Comparison of ENCODE assay signal across 26 mouse cellular contexts in genomic region chr16:86138171-86138570, GRCm38 (mm10).
DNase-seq lines count a peak whose midpoint lies in the region; ATAC-seq and TF ChIP-seq lines count a peak whose summit lies in the region.
"Had no signal": no experiment of that assay in that cellular context is flagged by ENCODE, and none has a peak within 500 bp of the region (broad histone marks: within the 10 kb centered on the region; RNA-seq: fewer than 3 reads in every experiment).

No protein-coding gene starts in this region.

- H3K4me2 ChIP-seq in kidney, embryonic 15.5 days = no peak overlapping the region
- H3K4me2 ChIP-seq: heart, embryonic 15.5 days; intestine, embryonic 15.5 days; limb, embryonic 15.5 days; lung, embryonic 15.5 days; stomach, embryonic 15.5 days had no signal

- no peak for TF ChIP-seq CTCF in gastrocnemius, adult 2 months (IDR thresholded peaks at IDR 0.05)

- no peaks in the 10 kb centered on the region for H3K36me3 ChIP-seq in kidney, embryonic 15.5 days
- H3K36me3 ChIP-seq: embryonic facial prominence, embryonic 10.5 days; heart, embryonic 15.5 days; hindbrain, embryonic 10.5 days; intestine, embryonic 15.5 days; limb, embryonic 15.5 days; lung, embryonic 15.5 days; midbrain, embryonic 10.5 days; stomach, embryonic 15.5 days had no signal

- intact Hi-C loops in gastrocnemius, adult 2 months (cut with DNase I) = loop anchor here (10.0 kb wide), 1 partner anchor 167 kb away; no protein-coding TSS in a partner anchor
- intact Hi-C loops in gastrocnemius, postnatal 14 days (cut with DNase I; ENCODE audit: low total_unique reads) = no loop called here
- intact Hi-C loops in heart, postnatal 10 days (cut with DNase I) = no loop called here

- H3K27me3 ChIP-seq in kidney, embryonic 15.5 days = no peaks in the 10 kb centered on the region
- H3K27me3 ChIP-seq: heart, embryonic 15.5 days; intestine, embryonic 15.5 days; limb, embryonic 15.5 days; lung, embryonic 15.5 days; stomach, embryonic 15.5 days had no signal

- no peaks in the 10 kb centered on the region for H3K4me1 ChIP-seq in kidney, embryonic 15.5 days
- H3K4me1 ChIP-seq: embryonic facial prominence, embryonic 10.5 days; heart, embryonic 15.5 days; hindbrain, embryonic 10.5 days; intestine, embryonic 15.5 days; limb, embryonic 15.5 days; lung, embryonic 15.5 days; stomach, embryonic 15.5 days had no signal

- no peak overlapping the region for H3K4me3 ChIP-seq in gastrocnemius, adult 2 months
- no peak overlapping the region for H3K4me3 ChIP-seq in kidney, embryonic 15.5 days (replicated peaks)
- H3K4me3 ChIP-seq: embryonic facial prominence, embryonic 10.5 days; heart, embryonic 15.5 days; hindbrain, embryonic 10.5 days; intestine, embryonic 15.5 days; limb, embryonic 15.5 days; lung, embryonic 15.5 days; midbrain, embryonic 10.5 days; stomach, embryonic 15.5 days had no signal

- H3K9me3 ChIP-seq in kidney, embryonic 15.5 days (replicated peaks) = no peaks in the 10 kb centered on the region
- H3K9me3 ChIP-seq: embryonic facial prominence, embryonic 10.5 days; heart, embryonic 15.5 days; hindbrain, embryonic 10.5 days; intestine, embryonic 15.5 days; limb, embryonic 15.5 days; lung, embryonic 15.5 days; midbrain, embryonic 10.5 days; stomach, embryonic 15.5 days had no signal

- no peak overlapping the region for H3K9ac ChIP-seq in kidney, embryonic 15.5 days
- H3K9ac ChIP-seq: heart, embryonic 15.5 days; intestine, embryonic 15.5 days; limb, embryonic 15.5 days; liver, embryonic 14.5 days; lung, embryonic 15.5 days; stomach, embryonic 15.5 days had no signal

- DNase-seq in gastrocnemius, adult 2 months = peak; percentile 38
- DNase-seq in gastrocnemius, postnatal 14 days = no peak
- DNase-seq in heart, adult 9 months (ENCODE audit: low spot score in 2 of 2) = peak; percentile 20 to 35
- no peak for DNase-seq in heart, postnatal 10 days
- DNase-seq in 3T3-L1 (ENCODE audit: low read depth, low spot score) (peak; percentile 94), adipocyte (ENCODE audit: low spot score) (peak; percentile 75)
- DNase-seq: adrenal gland, adult 8-10 months; cerebellum, adult 9-11 months; kidney, adult 8-10 months; kidney, postnatal 14 days; left cerebral cortex, postnatal 4 days; right cerebral cortex, postnatal 4 days; thymus, postnatal 25 days had no signal

- WGBS in kidney, embryonic 15.5 days = 69% methylated on average over 3 of the region's 3 CpGs

- no peak for ATAC-seq in kidney, embryonic 15.5 days (replicated peaks; ENCODE audit: low FRiP score)
- ATAC-seq in granulocyte monocyte progenitor cell, adult 5-6 weeks (replicated peaks; ENCODE audit: poor library complexity, severe bottlenecking) = no peak
- ATAC-seq: hindbrain, embryonic 16.5 days; intestine, embryonic 15.5 days; midbrain, embryonic 16.5 days had no signal

- peak overlapping the region; percentile 54 for H3K27ac ChIP-seq in gastrocnemius, adult 2 months
- H3K27ac ChIP-seq in kidney, embryonic 15.5 days = no peak overlapping the region
- H3K27ac ChIP-seq: embryonic facial prominence, embryonic 10.5 days; heart, embryonic 15.5 days; hindbrain, embryonic 10.5 days; intestine, embryonic 15.5 days; limb, embryonic 15.5 days; liver, embryonic 14.5 days; lung, embryonic 15.5 days; midbrain, embryonic 10.5 days; stomach, embryonic 15.5 days had no signal

Comparison
In these comparisons a context has a peak if more than half of its experiments do, and no peak if none do; other contexts are left out.
1. DNase-seq: peak in gastrocnemius, adult 2 months (single experiment), heart, adult 9 months (2 of 2), 3T3-L1 (single experiment) and adipocyte (single experiment); none in gastrocnemius, postnatal 14 days (single experiment) and heart, postnatal 10 days (0 of 2).